Mouse (Mus musculus): Measurements from ENCODE around the gene Fabp7. TPM values are rescaled to one million over a fixed set of nuclear protein-coding genes. Genes with fewer than 3 reads are reported as not detected.

The Fabp7 gene
- total RNA-seq (2015; ENCODE audit: low replicate concordance) (not detected in 2 replicates), total RNA-seq (2017; ENCODE audit: low replicate concordance) (not detected in 2 replicates)

DNA sequence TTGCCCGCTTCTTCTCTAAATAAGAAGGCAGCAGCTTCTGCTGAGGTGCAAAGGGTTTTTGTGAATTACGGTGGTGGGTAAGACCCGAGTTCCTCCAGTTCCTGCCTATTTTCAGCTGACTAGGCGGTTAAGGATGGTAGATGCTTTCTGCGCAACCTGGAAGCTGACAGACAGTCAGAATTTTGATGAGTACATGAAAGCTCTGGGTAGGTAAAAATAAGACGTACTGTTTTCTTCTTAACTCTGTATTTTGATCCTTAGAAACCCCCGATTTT, at the start of gene Fabp7:
Fabp7 (plus strand) TSS at position 6 of the 275 bp plus-strand sequence.
- no peak for ATAC-seq (replicated peaks; ENCODE audit: low FRiP score, poor library complexity, severe bottlenecking)

- ATAC-seq (replicated peaks; ENCODE audit: low FRiP score, poor library complexity, severe bottlenecking): no peak
Observed at GRCm38 (mm10) chr10:57740733-57741132, 43.9 kb upstream of the Fabp7 start.

- ATAC-seq (replicated peaks; ENCODE audit: low FRiP score, poor library complexity, severe bottlenecking): no peak
Observed at GRCm38 (mm10) chr10:57741351-57741750, 43.3 kb upstream of the Fabp7 start.

DNA sequence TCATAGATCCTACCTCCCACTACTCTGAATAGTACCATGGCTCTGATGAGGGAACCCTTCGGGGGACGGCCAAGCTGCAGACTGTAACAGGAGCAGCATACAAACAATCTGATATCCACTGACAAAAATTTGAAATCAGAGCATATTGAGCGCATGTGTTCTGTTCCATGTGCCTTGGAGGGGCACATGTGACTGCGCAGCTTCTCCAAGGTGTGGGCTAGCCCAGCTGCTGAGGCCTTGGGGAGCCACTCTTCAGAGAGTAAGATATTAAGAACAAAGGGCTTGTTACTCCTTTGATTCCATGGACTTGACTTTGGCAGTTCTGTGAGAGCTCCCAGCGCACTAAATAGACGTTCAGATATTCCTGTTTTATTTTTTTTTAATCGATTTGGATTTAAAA, 41.6 kb upstream of the Fabp7 start:
- ATAC-seq (replicated peaks; ENCODE audit: low FRiP score, poor library complexity, severe bottlenecking): no peak

DNA sequence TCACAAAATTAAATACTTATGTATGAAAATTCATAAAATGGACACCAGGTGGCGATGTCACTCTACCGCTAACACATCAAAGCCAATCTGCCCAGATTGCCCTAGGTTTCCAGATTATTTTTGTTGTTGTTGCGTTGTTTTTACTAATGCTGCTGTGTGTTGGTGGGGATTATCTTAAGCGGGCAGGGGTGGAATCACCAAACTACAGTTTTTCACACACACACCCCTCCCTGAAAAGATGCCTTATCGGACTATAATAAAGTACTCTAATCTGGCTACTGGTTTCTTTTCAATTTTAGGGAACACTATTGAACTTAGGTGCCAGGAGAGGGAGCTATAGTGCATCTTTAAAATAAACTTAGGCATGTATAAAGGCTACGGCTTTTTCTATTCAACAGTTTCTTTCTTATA, 41.1 kb upstream of the Fabp7 start:
- peak; percentile 65 for ATAC-seq (replicated peaks; ENCODE audit: low FRiP score, poor library complexity, severe bottlenecking)

- ATAC-seq (replicated peaks; ENCODE audit: low FRiP score, poor library complexity, severe bottlenecking): no peak
Observed at GRCm38 (mm10) chr10:57744128-57744765, 40.4 kb upstream of the Fabp7 start.

DNA sequence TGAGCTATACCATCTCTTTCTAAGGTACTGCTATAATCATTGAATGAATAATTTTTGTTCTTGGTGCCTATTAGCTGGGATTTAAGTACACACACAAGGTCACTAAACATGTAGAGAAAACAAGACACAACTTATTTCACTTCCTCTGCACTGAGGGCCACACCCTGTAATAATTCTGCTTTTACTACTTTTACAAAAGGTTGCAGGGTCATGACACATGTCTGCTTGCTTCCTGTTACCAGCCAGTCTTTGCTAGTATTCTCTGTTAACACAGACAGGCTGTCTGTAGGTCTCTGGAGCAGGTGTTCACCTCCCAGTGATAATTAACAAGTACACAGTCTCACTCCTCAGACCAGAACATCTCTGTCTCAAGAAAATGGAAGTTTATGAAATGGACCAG, 39.2 kb upstream of the Fabp7 start:
- ATAC-seq (replicated peaks; ENCODE audit: low FRiP score, poor library complexity, severe bottlenecking): no peak

DNA sequence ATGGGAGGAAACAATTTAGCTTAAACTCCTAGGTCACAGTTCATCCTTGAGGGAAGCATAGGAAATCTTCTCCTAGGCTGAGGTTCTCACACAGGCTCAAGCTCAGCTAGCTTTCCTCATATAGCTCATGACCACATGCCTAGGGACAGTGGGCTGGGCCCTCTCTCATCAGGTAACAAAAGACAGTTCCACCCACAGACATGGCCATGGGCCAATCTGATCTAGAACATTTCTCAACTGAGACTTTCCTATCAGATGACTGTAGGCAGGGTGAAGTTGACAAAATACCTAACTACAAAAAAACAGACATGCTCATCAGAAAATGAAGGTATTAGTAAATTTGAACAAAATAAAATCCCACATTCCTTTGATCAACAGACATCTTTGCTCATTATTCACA, 37.6 kb upstream of the Fabp7 start:
- ATAC-seq (replicated peaks; ENCODE audit: low FRiP score, poor library complexity, severe bottlenecking): no peak

- ATAC-seq (replicated peaks; ENCODE audit: low FRiP score, poor library complexity, severe bottlenecking): no peak
Observed at GRCm38 (mm10) chr10:57753343-57753742, 31.3 kb upstream of the Fabp7 start.

- ATAC-seq (replicated peaks; ENCODE audit: low FRiP score, poor library complexity, severe bottlenecking): no peak
Observed at GRCm38 (mm10) chr10:57755201-57755736, 29.4 kb upstream of the Fabp7 start.

GRCm38 (mm10) chr10:57758999-57759398, 25.7 kb upstream of the Fabp7 start:
- no peak for ATAC-seq (replicated peaks; ENCODE audit: low FRiP score, poor library complexity, severe bottlenecking)

GRCm38 (mm10) chr10:57760694-57761093, 24.0 kb upstream of the Fabp7 start:
- no peak for ATAC-seq (replicated peaks; ENCODE audit: low FRiP score, poor library complexity, severe bottlenecking)

GRCm38 (mm10) chr10:57763044-57763443, 21.6 kb upstream of the Fabp7 start:
- ATAC-seq (replicated peaks; ENCODE audit: low FRiP score, poor library complexity, severe bottlenecking): no peak

DNA sequence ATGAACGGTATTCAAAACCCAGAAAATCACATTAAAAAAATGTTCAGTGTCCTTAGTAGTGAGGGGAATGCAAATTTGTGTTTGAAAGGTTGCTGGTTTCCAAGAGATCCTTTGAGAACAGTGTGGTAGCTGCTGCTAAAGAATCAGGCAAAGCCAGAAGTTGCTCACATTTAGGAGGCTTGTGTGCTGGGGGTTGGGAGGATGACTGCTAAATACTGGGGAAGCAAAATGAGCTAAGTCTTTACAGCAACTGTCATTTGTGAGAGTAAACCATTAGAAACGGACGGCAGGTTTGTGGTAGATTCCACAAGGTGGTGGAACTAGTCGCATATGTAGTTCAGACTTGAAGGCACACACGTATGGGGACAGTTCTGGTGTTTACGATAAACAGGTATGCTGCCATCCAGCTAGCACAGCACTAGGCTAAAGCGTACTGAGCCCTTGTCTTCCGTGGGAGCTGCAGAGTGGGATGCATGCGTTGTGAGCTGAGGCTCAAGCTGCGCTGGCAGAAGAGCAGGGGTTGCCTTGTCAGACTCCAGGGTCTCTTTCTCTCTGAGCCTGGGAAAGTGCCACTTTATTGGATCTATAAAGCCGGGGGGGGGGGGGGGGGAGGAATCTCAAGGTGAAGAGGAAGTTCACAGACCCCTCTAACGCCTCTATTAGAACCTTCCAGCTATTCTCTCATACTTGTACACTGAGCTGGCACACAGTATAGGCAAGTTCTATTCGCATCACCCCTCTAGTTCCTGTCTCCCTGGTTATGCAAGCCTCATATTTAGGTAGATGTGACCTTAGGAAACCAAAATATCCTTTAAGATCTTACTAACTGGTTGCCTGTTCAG, 1.2 kb upstream of the Fabp7 start:
- ATAC-seq (replicated peaks; ENCODE audit: low FRiP score, poor library complexity, severe bottlenecking): no peak

DNA sequence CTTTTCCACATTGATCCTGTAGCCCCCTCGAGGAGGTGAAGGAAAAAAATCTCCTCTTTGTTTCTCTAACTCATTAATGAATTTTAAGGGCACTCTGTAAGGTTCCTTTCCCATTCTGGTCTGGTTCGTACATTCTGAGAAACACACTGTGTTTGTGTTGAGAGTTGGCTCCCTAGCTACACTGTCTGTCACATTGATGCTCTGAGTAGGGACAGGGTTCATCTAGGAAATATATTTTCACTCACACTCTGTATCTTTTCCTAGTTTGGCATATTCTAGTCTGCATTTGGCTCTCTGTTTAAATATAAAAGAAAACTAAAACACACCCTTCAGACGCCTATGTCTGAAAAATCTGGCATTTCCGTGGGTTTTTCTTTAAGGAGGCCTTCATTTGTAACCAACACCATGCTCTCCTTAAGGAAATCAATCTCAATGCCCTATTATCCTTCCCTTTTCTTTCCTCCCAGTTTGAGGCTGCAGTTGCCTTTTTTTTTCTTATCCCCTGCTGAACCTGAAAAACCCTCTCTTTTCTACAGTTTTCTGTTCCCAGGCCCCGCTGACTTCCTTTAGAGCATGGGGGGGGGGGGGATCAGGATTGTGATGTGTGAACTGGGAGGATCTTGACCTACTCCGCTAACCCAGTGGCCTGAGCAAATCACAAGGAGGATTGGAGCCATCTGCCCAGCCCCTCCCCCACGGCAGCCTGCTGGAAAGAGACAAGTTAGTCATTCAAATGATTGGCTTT, 378 bp upstream of the Fabp7 start:
- no peak for ATAC-seq (replicated peaks; ENCODE audit: low FRiP score, poor library complexity, severe bottlenecking)

GRCm38 (mm10) chr10:57785552-57785951, 871 bp downstream of the Fabp7 start:
- no peak for ATAC-seq (replicated peaks; ENCODE audit: low FRiP score, poor library complexity, severe bottlenecking)

- no peak for ATAC-seq (replicated peaks; ENCODE audit: low FRiP score, poor library complexity, severe bottlenecking)
Observed at GRCm38 (mm10) chr10:57792957-57793356, 8.3 kb downstream of the Fabp7 start.

- no peak for ATAC-seq (replicated peaks; ENCODE audit: low FRiP score, poor library complexity, severe bottlenecking)
Observed at GRCm38 (mm10) chr10:57794018-57794417, 9.3 kb downstream of the Fabp7 start, which contains the start of gene Smpdl3a. Gene Smpdl3a (plus strand): TSS chr10:57794335.

DNA sequence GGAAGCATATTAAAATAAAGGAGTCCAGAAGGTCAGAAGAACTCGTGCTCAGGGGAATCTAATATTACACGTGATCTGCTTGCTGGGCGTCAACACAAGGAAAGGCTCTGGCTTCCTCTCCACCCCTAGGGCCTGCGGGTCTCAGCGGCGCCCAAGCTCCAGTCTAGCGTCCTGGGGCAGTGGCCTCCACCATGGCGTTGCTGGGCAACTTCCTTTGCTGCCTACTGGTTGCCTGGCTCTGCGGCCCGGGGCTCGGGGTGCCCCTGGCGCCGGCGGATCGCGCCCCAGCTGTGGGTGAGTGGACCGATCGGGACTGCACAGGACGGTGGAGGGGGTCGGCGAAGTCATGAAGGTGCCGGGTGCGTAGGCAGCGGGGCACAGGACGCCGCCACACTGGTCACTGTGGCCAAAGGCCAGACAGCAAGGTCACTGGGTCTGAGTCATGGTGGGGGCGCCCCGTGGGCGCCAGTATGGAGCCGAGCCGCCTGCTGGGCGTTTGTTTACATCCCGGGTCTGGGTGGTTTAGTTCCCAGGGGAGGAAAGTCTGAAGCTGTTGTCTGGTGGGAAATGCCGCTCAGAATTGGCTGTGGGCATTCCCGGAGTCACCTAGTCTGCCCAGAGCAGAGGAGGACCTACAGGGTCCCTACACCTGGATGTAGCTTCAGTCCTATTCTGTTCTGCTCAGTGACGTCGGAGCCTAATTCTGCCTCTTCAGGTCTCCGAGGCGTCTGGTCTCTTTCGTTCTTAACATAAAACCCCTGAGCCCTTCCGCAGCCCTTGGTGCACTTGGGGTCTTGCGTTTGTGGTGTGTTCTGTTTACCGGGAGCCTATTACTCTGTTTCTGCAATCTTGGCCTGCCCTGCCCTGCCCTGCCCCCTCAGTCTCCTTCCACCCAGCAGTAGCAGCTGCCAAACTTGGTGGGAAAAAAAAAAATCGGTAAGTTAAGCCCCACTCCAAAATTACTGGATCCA, 10.1 kb downstream of the Fabp7 start:
- ATAC-seq (replicated peaks; ENCODE audit: low FRiP score, poor library complexity, severe bottlenecking): peak; percentile 74
